Mouse (Mus musculus) limb, embryonic 11.5 days (tissue): ENCODE data around the gene Zranb3. TPM values are rescaled to one million over a fixed set of nuclear protein-coding genes. Genes with fewer than 3 reads are reported as not detected.
"Not testable (repeated sequence)": the region's sequence is repeated elsewhere in the genome, so short reads cannot be mapped to it uniquely, and the experiment has no call there.

Source experiments
- ATAC-seq: fragments of 200-750 bp; cut with Nextera tagmentation; 2 replicates; pipeline ENCODE4 v1.8.0; 2017; ENCODE audit warnings: low read depth; ENCODE audit not compliant: insufficient number of reproducible peaks, low FRiP score, low TSS enrichment
- DNase-seq: peaks from one replicate; pipeline ENCODE4 v3.0.0-alpha.2; 2015; ENCODE audit warnings: low spot score
- H3K27ac ChIP-seq: fragments of 300-500 bp; sonication (generic); replicated peaks from 2 replicates; pipeline ENCODE4 v1.5.1; 2014; ENCODE audit warnings: low read depth, mild to moderate bottlenecking, low read length
- H3K27me3 ChIP-seq: fragments of 300-500 bp; sonication (generic); 2 replicates; pipeline ENCODE4 v1.6.1; 2014; ENCODE audit warnings: mild to moderate bottlenecking, low read length, mixed read lengths; ENCODE audit not compliant: control insufficient read depth, insufficient read depth
- H3K36me3 ChIP-seq: fragments of 300-500 bp; sonication (generic); 2 replicates; pipeline ENCODE4 v1.6.1; 2014; ENCODE audit warnings: mild to moderate bottlenecking, low read length, moderate library complexity, mixed read lengths; ENCODE audit not compliant: control insufficient read depth, insufficient read depth
- H3K4me1 ChIP-seq: fragments of 300-500 bp; sonication (generic); 2 replicates; pipeline ENCODE4 v1.6.1; 2014; ENCODE audit warnings: low read length, mixed read lengths; ENCODE audit not compliant: control insufficient read depth, insufficient read depth
- H3K4me2 ChIP-seq: fragments of 300-500 bp; sonication (generic); 2 replicates; pipeline ENCODE4 v1.6.1; 2014; ENCODE audit warnings: low read depth, mild to moderate bottlenecking, moderate library complexity; ENCODE audit not compliant: severe bottlenecking
- H3K4me3 ChIP-seq: fragments of 300-500 bp; sonication (generic); 2 replicates; pipeline ENCODE4 v1.5.1; 2014; ENCODE audit warnings: low read depth, low read length
- H3K9ac ChIP-seq: fragments of 300-500 bp; sonication (generic); 2 replicates; pipeline ENCODE4 v1.6.1; 2014; ENCODE audit warnings: mild to moderate bottlenecking, low read length
- H3K9me3 ChIP-seq: fragments of 300-500 bp; sonication (generic); 2 replicates; pipeline ENCODE4 v1.6.1; 2016; ENCODE audit warnings: low read length; ENCODE audit not compliant: control insufficient read depth
- WGBS: fragments of 180-500 bp; shearing (Covaris S2); extraction: QIAGEN DNeasy Blood & Tissue Kit; methylation state at CpG from one replicate; pipeline ENCODE4 v1.1.7; 2014; 5-methylcytosine and 5-hydroxymethylcytosine counted together
- polyA plus RNA-seq: library from polyadenylated mRNA; unstranded; fragments of >200 nt; fragmentation: Nextera tagmentation; extraction: Ambion mirVana; gene quantifications from 2 replicates; pipeline ENCODE4 v1.2.1, GENCODE M21; 2014

Zranb3 gene
- polyA plus RNA-seq, 1 experiment from 2014 or later, result 15.8 TPM

GRCm38 (mm10) chr1:127954800-127955199, 148.0 kb downstream of the Zranb3 start:
- DNase-seq (no peak), ATAC-seq (no peak)
- no peaks in the 10 kb centered on the region for H3K36me3 ChIP-seq
- 88% methylated on average over 4 of the region's 4 CpGs for WGBS
- no peaks in the 10 kb centered on the region for H3K27me3 ChIP-seq
- no peaks in the 10 kb centered on the region for H3K4me1 ChIP-seq
- H3K4me3 ChIP-seq, result no peak overlapping the region
- H3K4me2 ChIP-seq, result no peak overlapping the region
- H3K9me3 ChIP-seq, result no peaks in the 10 kb centered on the region
- no peak overlapping the region for H3K9ac ChIP-seq
- H3K27ac ChIP-seq, result no peak overlapping the region

GRCm38 (mm10) chr1:127954198-127954597, 148.6 kb downstream of the Zranb3 start:
- not testable (repeated sequence) for ATAC-seq, H3K4me1 ChIP-seq

GRCm38 (mm10) chr1:127952276-127952675, 150.6 kb downstream of the Zranb3 start:
- no peaks in the 10 kb centered on the region for H3K27me3 ChIP-seq
- no peak overlapping the region for H3K4me3 ChIP-seq
- H3K4me2 ChIP-seq, result no peak overlapping the region
- H3K4me1 ChIP-seq, result no peaks in the 10 kb centered on the region
- H3K9ac ChIP-seq, result no peak overlapping the region
- H3K9me3 ChIP-seq, result no peaks in the 10 kb centered on the region; the same call in 1 of the 2 replicates
- DNase-seq (no peak), ATAC-seq (no peak)
- peaks cover 2% of the 10 kb centered on the region; the same call in 1 of the 2 replicates for H3K36me3 ChIP-seq
- 86% methylated on average over 4 of the region's 4 CpGs for WGBS
- no peak overlapping the region for H3K27ac ChIP-seq

More at GRCm38 (mm10) chr1:127954198-127954597, 148.6 kb downstream of the Zranb3 start:
- H3K36me3 ChIP-seq, H3K4me2 ChIP-seq, DNase-seq, H3K9ac ChIP-seq, H3K9me3 ChIP-seq, H3K27me3 ChIP-seq, H3K4me3 ChIP-seq, H3K27ac ChIP-seq: not testable (repeated sequence)
- 89% methylated on average over 4 of the region's 4 CpGs for WGBS

- WGBS, result 91% methylated on average over 5 of the region's 5 CpGs
Measured at GRCm38 (mm10) chr1:127948748-127949147, 154.1 kb downstream of the Zranb3 start.

GRCm38 (mm10) chr1:127946615-127947249, 156.1 kb downstream of the Zranb3 start:
- no peaks in the 10 kb centered on the region; the same call in 1 of the 2 replicates for H3K9me3 ChIP-seq
- no peak overlapping the region for H3K27ac ChIP-seq
- no peaks in the 10 kb centered on the region for H3K4me1 ChIP-seq
- 90% methylated on average over 5 of the region's 5 CpGs for WGBS
- DNase-seq (no peak), ATAC-seq (no peak)
- peaks cover 2% of the 10 kb centered on the region; the same call in 1 of the 2 replicates for H3K36me3 ChIP-seq
- H3K9ac ChIP-seq, result no peak overlapping the region
- no peaks in the 10 kb centered on the region for H3K27me3 ChIP-seq
- H3K4me3 ChIP-seq, result no peak overlapping the region
- no peak overlapping the region for H3K4me2 ChIP-seq

More at GRCm38 (mm10) chr1:127948748-127949147, 154.1 kb downstream of the Zranb3 start:
- Histone ChIP-seq H3K9ac (no peak overlapping the region), H3K27ac (no peak overlapping the region), H3K4me2 (no peak overlapping the region), H3K36me3 (peaks cover 2% of the 10 kb centered on the region; the same call in 1 of the 2 replicates), H3K9me3 (no peaks in the 10 kb centered on the region; the same call in 1 of the 2 replicates), H3K4me1 (no peaks in the 10 kb centered on the region), H3K4me3 (no peak overlapping the region), H3K27me3 (no peaks in the 10 kb centered on the region)
- DNase-seq (no peak), ATAC-seq (no peak)

- H3K4me2 ChIP-seq, result no peak overlapping the region
- 88% methylated on average over 3 of the region's 3 CpGs for WGBS
- no peak overlapping the region for H3K4me3 ChIP-seq
- H3K27me3 ChIP-seq, result no peaks in the 10 kb centered on the region
- ATAC-seq, result no peak
- H3K4me1 ChIP-seq, result no peaks in the 10 kb centered on the region
- H3K27ac ChIP-seq, result no peak overlapping the region
- no peaks in the 10 kb centered on the region; the same call in 1 of the 2 replicates for H3K9me3 ChIP-seq
- DNase-seq, result no peak
- no peak overlapping the region for H3K9ac ChIP-seq
- H3K36me3 ChIP-seq, result peaks cover 4% of the 10 kb centered on the region; the same call in 1 of the 2 replicates
Measured at GRCm38 (mm10) chr1:127945696-127946575, 156.9 kb downstream of the Zranb3 start.

- 86% methylated on average over 6 of the region's 6 CpGs for WGBS
- ATAC-seq (no peak), DNase-seq (no peak)
- Histone ChIP-seq H3K4me1 (no peaks in the 10 kb centered on the region), H3K4me2 (no peak overlapping the region), H3K9me3 (no peaks in the 10 kb centered on the region; the same call in 1 of the 2 replicates), H3K9ac (no peak overlapping the region), H3K4me3 (no peak overlapping the region), H3K27ac (no peak overlapping the region), H3K36me3 (peaks cover 16% of the 10 kb centered on the region; the same call in 1 of the 2 replicates), H3K27me3 (no peaks in the 10 kb centered on the region)
Measured at GRCm38 (mm10) chr1:127943516-127943915, 159.3 kb downstream of the Zranb3 start.

- H3K9me3 ChIP-seq, result no peaks in the 10 kb centered on the region
- no peak overlapping the region for H3K9ac ChIP-seq
- ATAC-seq, result no peak
- no peak overlapping the region for H3K4me2 ChIP-seq
- H3K36me3 ChIP-seq, result peaks cover 18% of the 10 kb centered on the region; the same call in 1 of the 2 replicates
- no peak overlapping the region for H3K27ac ChIP-seq
- no peak overlapping the region for H3K4me3 ChIP-seq
- H3K27me3 ChIP-seq, result no peaks in the 10 kb centered on the region
- 96% methylated on average over 10 of the region's 10 CpGs for WGBS
- no peak for DNase-seq
- H3K4me1 ChIP-seq, result no peaks in the 10 kb centered on the region
Measured at GRCm38 (mm10) chr1:127942231-127942630, 160.6 kb downstream of the Zranb3 start.
